12 mouse cellular contexts compared by ENCODE assay signal in genomic region chr11:88489985-88490384, GRCm38 (mm10).
DNase-seq lines count a peak whose midpoint lies in the region; ATAC-seq and TF ChIP-seq lines count a peak whose summit lies in the region.
"Had no signal": no experiment of that assay in that cellular context is flagged by ENCODE, and none has a peak within 500 bp of the region (broad histone marks: within the 10 kb centered on the region; RNA-seq: fewer than 3 reads in every experiment).

No protein-coding gene starts in this region.

- H3K4me2 ChIP-seq in heart, embryonic 15.5 days = no peak overlapping the region; the same call in 1 of the 2 replicates
- H3K4me2 ChIP-seq: limb, embryonic 15.5 days had no signal

- peaks cover 75% of the 10 kb centered on the region for H3K4me1 ChIP-seq in heart, embryonic 10.5 days
- peaks cover 59% of the 10 kb centered on the region for H3K4me1 ChIP-seq in heart, embryonic 15.5 days (replicated peaks)
- H3K4me1 ChIP-seq in midbrain, embryonic 10.5 days = peaks cover 63% of the 10 kb centered on the region
- H3K4me1 ChIP-seq in lung, adult 2 months (ENCODE audit: control insufficient read depth, insufficient read depth, low read length) = 0 out of 2 replicates have a peak, but pooled peaks cover 4% of the 10 kb centered on the region

- peak overlapping the region; percentile 70 for H3K27ac ChIP-seq in gastrocnemius, adult 2 months
- peak overlapping the region; percentile 56; the same call in 1 of the 2 replicates for H3K27ac ChIP-seq in heart, embryonic 10.5 days
- H3K27ac ChIP-seq in heart, embryonic 15.5 days = peak overlapping the region; percentile 70
- H3K27ac ChIP-seq in midbrain, embryonic 10.5 days (replicated peaks) = peak overlapping the region; percentile 71
- H3K27ac ChIP-seq: limb, embryonic 15.5 days had no signal

- DNase-seq in gastrocnemius, adult 2 months = peak; percentile 48
- DNase-seq in gastrocnemius, postnatal 36 days = no peak
- DNase-seq in heart, embryonic 10.5 days (ENCODE audit: low spot score) = no peak
- no peak for DNase-seq in midbrain, embryonic 10.5 days (ENCODE audit: low spot score)
- DNase-seq in embryo, embryonic 9.5 days (ENCODE audit: extremely low spot score) = no peak
- no peak for DNase-seq in lung, adult 2 months
- DNase-seq: adrenal gland, postnatal 14 days; kidney, adult 18-20 months; thymus, postnatal 36 days had no signal

- ATAC-seq in heart, embryonic 15.5 days (replicated peaks; ENCODE audit: insufficient number of reproducible peaks, insufficient read depth, low FRiP score, low read depth) = no peak

- no peak overlapping the region for H3K9ac ChIP-seq in heart, embryonic 15.5 days
- H3K9ac ChIP-seq: limb, embryonic 15.5 days had no signal

- 42% methylated on average over 4 of the region's 4 CpGs for WGBS in heart, embryonic 10.5 days
- WGBS in heart, embryonic 15.5 days = 28% methylated on average over 4 of the region's 4 CpGs
- WGBS in midbrain, embryonic 10.5 days = 90% methylated on average over 4 of the region's 4 CpGs
- WGBS in lung, adult 2 months = 39% methylated on average over 4 of the region's 4 CpGs

- no peak for TF ChIP-seq CTCF in gastrocnemius, adult 2 months (IDR thresholded peaks at IDR 0.05)
- no peak for TF ChIP-seq CTCF in lung, adult 2 months (IDR thresholded peaks at IDR 0.05; ENCODE audit: insufficient read depth, low read length)

- intact Hi-C loops in gastrocnemius, adult 2 months (cut with DNase I) = loop anchor here (5.0 kb wide), 1 partner anchor 38 kb away; no protein-coding TSS in a partner anchor
- intact Hi-C loops in gastrocnemius, postnatal 36 days (cut with DNase I) = no loop called here

- no peaks in the 10 kb centered on the region for H3K9me3 ChIP-seq in heart, embryonic 10.5 days
- no peaks in the 10 kb centered on the region for H3K9me3 ChIP-seq in heart, embryonic 15.5 days (replicated peaks)
- no peaks in the 10 kb centered on the region for H3K9me3 ChIP-seq in midbrain, embryonic 10.5 days (replicated peaks)
- H3K9me3 ChIP-seq: limb, embryonic 15.5 days had no signal

- TF ChIP-seq POLR2A in lung, adult 2 months (IDR thresholded peaks at IDR 0.05; ENCODE audit: borderline replicate concordance, extremely low read depth, low read depth, low read length) = no peak

- no peaks in the 10 kb centered on the region for H3K27me3 ChIP-seq in heart, embryonic 10.5 days (ENCODE audit: insufficient read depth, poor library complexity, severe bottlenecking)
- no peaks in the 10 kb centered on the region for H3K27me3 ChIP-seq in heart, embryonic 15.5 days
- no peaks in the 10 kb centered on the region for H3K27me3 ChIP-seq in midbrain, embryonic 10.5 days (ENCODE audit: low read depth, poor library complexity, severe bottlenecking)
- H3K27me3 ChIP-seq: CH12.LX; limb, embryonic 15.5 days had no signal

- peaks cover 8% of the 10 kb centered on the region; the same call in 1 of the 2 replicates for H3K36me3 ChIP-seq in heart, embryonic 10.5 days
- H3K36me3 ChIP-seq in heart, embryonic 15.5 days = no peaks in the 10 kb centered on the region
- H3K36me3 ChIP-seq in midbrain, embryonic 10.5 days = peaks cover 35% of the 10 kb centered on the region
- H3K36me3 ChIP-seq: limb, embryonic 15.5 days had no signal

- no peak overlapping the region for H3K4me3 ChIP-seq in gastrocnemius, adult 2 months
- no peak overlapping the region for H3K4me3 ChIP-seq in heart, embryonic 10.5 days
- H3K4me3 ChIP-seq in heart, embryonic 15.5 days = no peak overlapping the region
- no peak overlapping the region for H3K4me3 ChIP-seq in midbrain, embryonic 10.5 days
- H3K4me3 ChIP-seq in lung, adult 2 months (replicated peaks; ENCODE audit: extremely low read depth, low read depth, low read length) = no peak overlapping the region
- H3K4me3 ChIP-seq: limb, embryonic 15.5 days had no signal
